Comparison of ENCODE assay signal across 8 mouse cellular contexts in genomic region chr8:121301431-121301830, GRCm38 (mm10).
DNase-seq lines count a peak whose midpoint lies in the region; ATAC-seq lines count a peak whose summit lies in the region.

No protein-coding gene starts in this region.

- peaks cover 26% of the 10 kb centered on the region for H3K4me1 ChIP-seq in heart, embryonic 11.5 days (ENCODE audit: control insufficient read depth, insufficient read depth, low read length)
- H3K4me1 ChIP-seq in forebrain, embryonic 13.5 days, result peaks cover 17% of the 10 kb centered on the region
- peaks cover 39% of the 10 kb centered on the region for H3K4me1 ChIP-seq in limb, embryonic 11.5 days (ENCODE audit: control insufficient read depth, insufficient read depth, low read length)
- H3K4me1 ChIP-seq in neural tube, embryonic 15.5 days, result peaks cover 42% of the 10 kb centered on the region

- peak overlapping the region; percentile 65 for H3K27ac ChIP-seq in heart, embryonic 11.5 days (ENCODE audit: low read depth, low read length)
- H3K27ac ChIP-seq in forebrain, embryonic 13.5 days, result peak overlapping the region; percentile 35; the same call in 1 of the 2 replicates
- peak overlapping the region; percentile 78 for H3K27ac ChIP-seq in limb, embryonic 11.5 days (replicated peaks; ENCODE audit: low read depth, low read length)
- H3K27ac ChIP-seq in neural tube, embryonic 15.5 days (replicated peaks), result peak overlapping the region; percentile 54

- WGBS in heart, embryonic 11.5 days (ENCODE audit: insufficient replicate concordance), result 5% methylated on average over 14 of the region's 15 CpGs
- WGBS in forebrain, embryonic 13.5 days, result 12% methylated on average over 15 of the region's 15 CpGs
- under 1% methylated on average over 15 of the region's 15 CpGs for WGBS in limb, embryonic 11.5 days
- WGBS in neural tube, embryonic 15.5 days, result 5% methylated on average over 15 of the region's 15 CpGs

- no peak for DNase-seq in heart, postnatal 10 days
- peak; percentile 76 for DNase-seq in limb, embryonic 11.5 days (ENCODE audit: low spot score)
- DNase-seq in spleen, postnatal 36 days (ENCODE audit: low spot score in 2 of 2), result no peak
- no peak for DNase-seq in spleen, adult 12 weeks (ENCODE audit: low spot score)
- DNase-seq in cerebellum, postnatal 14 days, result no peak

- intact Hi-C loops in heart, postnatal 10 days (cut with DNase I), result no loop called here

- peak overlapping the region; percentile 57 for H3K4me2 ChIP-seq in heart, embryonic 11.5 days
- H3K4me2 ChIP-seq in forebrain, embryonic 13.5 days, result peak overlapping the region; percentile 52
- H3K4me2 ChIP-seq in limb, embryonic 11.5 days (ENCODE audit: low read depth, severe bottlenecking), result peak overlapping the region; percentile 42
- H3K4me2 ChIP-seq in neural tube, embryonic 15.5 days, result peak overlapping the region; percentile 54

- H3K36me3 ChIP-seq in heart, embryonic 11.5 days (ENCODE audit: control insufficient read depth, insufficient read depth, low read length), result no peaks in the 10 kb centered on the region
- no peaks in the 10 kb centered on the region for H3K36me3 ChIP-seq in forebrain, embryonic 13.5 days (ENCODE audit: poor library complexity, severe bottlenecking)
- no peaks in the 10 kb centered on the region for H3K36me3 ChIP-seq in limb, embryonic 11.5 days (ENCODE audit: control insufficient read depth, insufficient read depth, low read length)
- no peaks in the 10 kb centered on the region for H3K36me3 ChIP-seq in neural tube, embryonic 15.5 days

- H3K9ac ChIP-seq in heart, embryonic 11.5 days (ENCODE audit: low read depth, low read length), result peak overlapping the region; percentile 52
- peak overlapping the region; percentile 2; the same call in 1 of the 2 replicates for H3K9ac ChIP-seq in forebrain, embryonic 13.5 days
- no peak overlapping the region for H3K9ac ChIP-seq in limb, embryonic 11.5 days (ENCODE audit: low read length)
- no peak overlapping the region for H3K9ac ChIP-seq in neural tube, embryonic 15.5 days (replicated peaks)

- no peak for ATAC-seq in heart, embryonic 11.5 days (replicated peaks; ENCODE audit: insufficient number of reproducible peaks, low FRiP score, low TSS enrichment)
- ATAC-seq in forebrain, embryonic 13.5 days, result peak; percentile 41; the same call in 1 of the 2 replicates
- ATAC-seq in limb, embryonic 11.5 days (ENCODE audit: insufficient number of reproducible peaks, low FRiP score, low TSS enrichment, low read depth), result peak; percentile 48
- ATAC-seq in neural tube, embryonic 15.5 days (ENCODE audit: low FRiP score), result peak; percentile 33

- H3K4me3 ChIP-seq in heart, embryonic 11.5 days (ENCODE audit: low read depth, low read length), result peak overlapping the region; percentile 6; the same call in 1 of the 2 replicates
- peak overlapping the region; percentile 15; the same call in 1 of the 2 replicates for H3K4me3 ChIP-seq in forebrain, embryonic 13.5 days
- no peak overlapping the region for H3K4me3 ChIP-seq in limb, embryonic 11.5 days (ENCODE audit: low read depth, low read length)
- H3K4me3 ChIP-seq in neural tube, embryonic 15.5 days (replicated peaks), result peak overlapping the region; percentile 19

- H3K27me3 ChIP-seq in heart, embryonic 11.5 days (ENCODE audit: control insufficient read depth, insufficient read depth, low read length), result no peaks in the 10 kb centered on the region
- no peaks in the 10 kb centered on the region for H3K27me3 ChIP-seq in forebrain, embryonic 13.5 days
- peaks cover 12% of the 10 kb centered on the region for H3K27me3 ChIP-seq in limb, embryonic 11.5 days (ENCODE audit: control insufficient read depth, insufficient read depth, low read length)
- no peaks in the 10 kb centered on the region for H3K27me3 ChIP-seq in neural tube, embryonic 15.5 days (replicated peaks)

- H3K9me3 ChIP-seq in heart, embryonic 11.5 days (replicated peaks; ENCODE audit: control insufficient read depth, low read length), result no peaks in the 10 kb centered on the region
- H3K9me3 ChIP-seq in forebrain, embryonic 13.5 days (replicated peaks), result no peaks in the 10 kb centered on the region
- H3K9me3 ChIP-seq in limb, embryonic 11.5 days (ENCODE audit: control insufficient read depth, low read length), result no peaks in the 10 kb centered on the region
- no peaks in the 10 kb centered on the region for H3K9me3 ChIP-seq in neural tube, embryonic 15.5 days (replicated peaks)

Comparison
In these comparisons a context has a peak if more than half of its experiments do, and no peak if none do; other contexts are left out.
1. H3K9ac ChIP-seq: peak in heart, embryonic 11.5 days (single experiment) and forebrain, embryonic 13.5 days (single experiment); none in limb, embryonic 11.5 days (single experiment) and neural tube, embryonic 15.5 days (single experiment).
2. Peak in every context shown above with its lines, with median percentiles within 50 percentile points of each other: H3K27ac ChIP-seq and H3K4me2 ChIP-seq.